Mouse (Mus musculus): ENCODE measurements around the gene Abcc1.

DNA sequence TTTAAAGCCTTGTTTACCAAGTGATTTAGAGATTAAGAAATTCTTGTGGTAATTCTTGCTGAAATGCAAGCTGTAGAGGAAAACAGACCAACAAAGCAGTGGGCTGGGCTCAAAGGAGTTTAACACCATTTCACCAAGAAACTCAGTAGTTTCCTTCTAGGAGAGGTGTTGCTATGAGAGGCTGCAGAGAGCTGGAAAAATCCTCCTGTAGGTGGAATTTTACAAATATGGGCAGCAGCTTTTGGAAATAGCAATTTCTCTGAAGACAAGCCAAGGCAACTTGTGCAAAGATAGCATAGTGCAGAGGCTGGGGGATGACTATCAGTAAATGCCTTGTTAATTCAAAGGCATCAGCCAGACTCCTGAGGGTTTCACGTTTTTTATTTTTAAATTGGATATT, 40.9 kb upstream of the Abcc1 start:
- TF ChIP-seq TAL1 (IDR thresholded peaks at IDR 0.05; ENCODE audit: low read length) (no peak), GATA1 (IDR thresholded peaks at IDR 0.05; ENCODE audit: low read length) (no peak)
